Mouse (Mus musculus): ENCODE data around the gene Slc20a1.

Gene Slc20a1

DNA sequence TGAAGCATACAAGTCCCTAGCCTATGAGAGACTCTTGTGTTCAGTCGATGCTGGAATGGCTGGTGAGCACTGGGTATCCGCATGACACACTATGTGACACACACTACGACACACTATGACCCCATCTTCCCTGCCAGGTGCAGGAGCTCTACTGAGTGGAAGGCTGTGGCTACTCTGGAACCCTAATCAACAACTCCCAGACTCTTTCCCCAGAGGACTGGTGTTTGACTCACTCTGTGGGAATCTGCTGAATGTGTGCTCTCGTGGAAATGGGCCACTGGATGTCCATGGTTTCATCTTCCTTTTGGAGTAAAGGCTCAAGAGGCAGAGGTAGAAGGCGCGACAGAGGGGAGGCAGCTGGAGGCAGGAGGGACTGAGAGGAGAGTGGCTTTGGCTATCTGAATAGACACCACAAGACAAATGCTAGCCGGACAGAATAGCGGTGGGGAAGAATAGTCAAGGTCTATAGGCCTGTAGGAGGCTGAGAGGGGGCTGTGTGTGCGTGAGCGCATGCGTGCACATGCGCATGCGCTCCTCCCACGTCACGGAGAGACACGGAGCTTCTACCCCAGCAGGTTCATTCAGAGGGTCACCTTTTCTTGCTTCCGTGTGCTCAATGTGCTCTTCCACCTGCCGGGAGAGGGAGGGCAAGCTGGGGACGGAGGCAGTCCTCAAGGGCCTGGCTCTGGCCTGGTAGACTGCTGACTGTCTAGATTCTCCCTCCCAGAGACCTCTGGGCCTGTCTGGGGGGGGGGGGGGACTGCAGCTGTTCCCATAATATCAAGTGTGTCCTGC is 54.5 kb downstream of the Slc20a1 start:
- DNase-seq (ENCODE audit: low spot score in 2 of 2): no peak

DNA sequence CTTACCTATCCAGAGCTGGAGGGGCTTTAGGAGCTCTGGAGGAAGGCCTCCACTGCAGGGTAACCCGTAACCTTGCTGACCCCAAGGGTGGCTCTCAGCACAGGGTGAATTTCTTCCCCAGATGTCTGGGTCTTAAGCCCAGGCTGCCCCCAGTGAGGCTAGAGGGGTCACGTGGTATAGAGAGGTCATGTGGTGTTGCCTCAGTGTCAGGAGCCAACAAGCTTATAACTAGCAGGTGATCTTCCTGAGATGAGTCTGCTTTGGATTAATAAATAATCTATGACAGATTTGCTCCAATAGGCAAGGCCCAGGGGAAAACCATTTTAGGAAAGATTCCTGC is 55.0 kb downstream of the Slc20a1 start:
- no peak for DNase-seq (ENCODE audit: low spot score in 2 of 2)

DNA sequence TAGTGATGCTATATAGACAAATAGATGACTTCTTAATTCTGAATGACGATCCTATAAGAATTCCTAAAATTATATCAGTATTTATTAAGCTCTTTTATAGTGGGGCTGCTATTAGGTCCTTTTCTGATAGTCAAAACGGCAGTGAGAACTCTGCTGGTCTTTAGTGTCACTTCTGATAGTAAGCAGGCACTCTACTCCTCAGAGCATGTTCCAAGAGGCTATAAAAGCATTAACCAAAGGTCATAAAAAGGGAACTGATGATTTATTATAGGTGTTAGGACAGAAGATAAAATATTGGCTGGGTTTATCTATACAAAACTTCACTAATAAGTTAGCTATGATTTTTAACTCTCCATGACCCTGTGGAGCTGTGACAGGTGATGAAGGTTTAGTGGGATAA is 55.5 kb downstream of the Slc20a1 start:
- no peak for DNase-seq (ENCODE audit: low spot score in 2 of 2)

DNA sequence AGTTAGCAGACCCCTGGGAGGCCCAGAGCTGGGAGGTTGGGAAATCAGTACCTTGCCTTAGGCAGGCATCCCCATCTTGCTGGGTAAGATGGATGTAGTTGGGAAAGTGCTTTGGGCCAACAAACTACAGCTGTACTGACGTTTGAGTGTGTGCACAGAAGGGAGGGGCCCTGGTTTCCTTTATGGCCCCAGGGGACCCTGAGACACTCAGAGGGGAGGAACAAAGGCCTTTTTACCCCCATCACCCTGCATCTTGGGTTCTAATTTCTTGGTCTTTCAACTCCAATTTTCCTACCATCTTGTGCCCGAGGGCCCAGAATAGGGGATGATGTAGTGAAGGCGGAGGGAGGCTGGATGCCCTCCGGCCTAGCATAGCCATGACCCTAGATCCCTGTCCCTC is 57.4 kb downstream of the Slc20a1 start:
- DNase-seq (ENCODE audit: low spot score in 2 of 2): no peak

DNA sequence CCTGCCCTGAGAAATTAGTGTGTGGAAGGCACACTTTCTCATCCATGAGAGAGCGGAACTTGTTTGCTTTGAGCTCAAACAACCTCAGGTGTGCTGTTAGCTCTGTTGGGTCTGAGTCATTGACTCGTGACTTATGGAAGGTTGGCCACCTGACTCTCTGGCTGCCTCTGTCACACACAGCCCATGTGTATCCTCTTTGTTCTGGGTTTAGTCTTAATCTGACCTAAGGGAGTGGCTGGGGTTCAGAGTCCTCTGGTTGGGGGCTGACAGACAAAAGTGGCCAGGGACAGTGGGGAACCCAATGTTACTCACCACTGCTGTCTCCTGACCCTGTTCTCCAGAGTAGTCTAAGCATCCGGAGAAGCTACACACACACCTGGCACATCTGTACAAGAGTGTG is 59.5 kb downstream of the Slc20a1 start:
- no peak for DNase-seq (ENCODE audit: low spot score in 2 of 2)

DNA sequence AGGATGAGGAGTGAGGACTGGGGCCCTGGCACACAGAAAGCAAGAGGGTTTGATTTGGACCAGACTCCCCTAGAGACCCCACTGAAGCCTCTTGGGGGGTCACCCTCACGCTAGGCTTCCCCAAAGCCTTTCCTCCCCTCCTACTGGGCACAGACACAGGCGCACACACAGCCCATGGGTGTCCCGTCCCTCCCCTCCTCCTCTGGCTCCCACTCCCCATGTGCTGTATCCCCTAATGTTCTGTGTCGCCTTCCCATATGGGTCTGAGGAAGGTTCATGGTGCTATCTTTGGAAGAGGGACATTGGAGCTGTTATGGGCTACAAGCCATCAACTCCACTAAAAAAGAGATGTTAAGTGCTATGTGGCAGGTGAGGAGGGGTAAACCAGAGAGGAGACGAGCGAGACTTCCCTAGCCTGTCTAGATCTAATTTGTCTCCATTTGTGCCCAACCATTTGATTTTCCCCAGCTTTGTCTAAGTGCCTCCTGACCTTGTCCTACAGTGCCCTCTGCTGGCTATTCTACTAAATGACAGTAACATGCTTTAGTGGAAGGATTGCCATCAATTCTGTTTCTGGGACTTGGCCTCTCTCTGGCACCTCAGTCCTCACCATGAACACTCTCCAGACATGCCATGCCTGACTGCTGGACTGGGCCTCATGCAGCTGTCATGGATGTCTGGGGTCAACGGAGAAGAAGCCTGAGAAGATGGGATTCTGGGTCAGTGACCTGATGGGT is 60.1 kb downstream of the Slc20a1 start:
- peak; percentile 29 to 58 for DNase-seq (ENCODE audit: low spot score in 2 of 2)

DNA sequence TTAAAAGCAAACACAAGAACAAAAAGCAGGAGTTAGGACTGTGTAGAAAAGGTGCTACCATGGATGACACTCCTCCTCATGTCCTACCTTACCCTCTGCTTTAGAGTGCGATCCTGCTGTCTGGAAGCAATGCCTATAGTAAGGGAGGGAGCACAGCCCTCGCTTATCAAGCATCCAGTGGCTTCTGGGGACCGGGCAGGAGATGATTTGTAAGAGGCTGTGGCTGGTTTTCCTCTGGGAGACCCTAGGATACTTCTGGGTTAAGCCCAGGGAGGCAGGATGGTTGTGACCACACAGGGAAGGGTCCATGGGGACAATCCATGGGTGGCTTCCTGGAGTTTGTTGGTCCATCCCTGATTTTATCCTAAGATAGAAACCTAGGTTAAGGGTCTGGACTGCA is 62.1 kb downstream of the Slc20a1 start:
- no peak for DNase-seq (ENCODE audit: low spot score in 2 of 2)

All from frontal cortex, postnatal 10 days (tissue).